Mouse (Mus musculus) lung, embryonic 16.5 days (tissue): ENCODE measurements around the gene Sars2. TPM values are rescaled to one million over a fixed set of nuclear protein-coding genes. Genes with fewer than 3 reads are reported as not detected.

Source experiments
- ATAC-seq: fragments of 200-750 bp; cut with Nextera tagmentation; 2 replicates; pipeline ENCODE4 v1.8.0; 2017; ENCODE audit warnings: low read depth, mild to moderate bottlenecking, moderate library complexity
- H3K27ac ChIP-seq: fragments of 300-500 bp; sonication (generic); 2 replicates; pipeline ENCODE4 v1.5.1; 2014; ENCODE audit warnings: mild to moderate bottlenecking, control low read depth, low read length
- H3K27me3 ChIP-seq: fragments of 300-500 bp; sonication (generic); 2 replicates; pipeline ENCODE4 v1.6.1; 2014; ENCODE audit warnings: low read depth, low read length, mixed read lengths; ENCODE audit not compliant: control insufficient read depth, insufficient read depth
- H3K36me3 ChIP-seq: fragments of 300-500 bp; sonication (generic); 2 replicates; pipeline ENCODE4 v1.6.1; 2014; ENCODE audit warnings: low read length; ENCODE audit not compliant: control insufficient read depth, insufficient read depth
- H3K4me1 ChIP-seq: fragments of 300-500 bp; sonication (generic); replicated peaks from 2 replicates; pipeline ENCODE4 v1.6.1; 2014; ENCODE audit warnings: low read length, mixed read lengths; ENCODE audit not compliant: control insufficient read depth, insufficient read depth
- H3K4me2 ChIP-seq: fragments of 300-500 bp; sonication (generic); 2 replicates; pipeline ENCODE4 v1.6.1; 2014; ENCODE audit warnings: low read depth, low read length, control low read depth
- H3K4me3 ChIP-seq: fragments of 300-500 bp; sonication (generic); 2 replicates; pipeline ENCODE4 v1.5.1; 2014; ENCODE audit warnings: mild to moderate bottlenecking, low read length, control low read depth
- H3K9ac ChIP-seq: fragments of 300-500 bp; sonication (generic); 2 replicates; pipeline ENCODE4 v1.6.1; 2014; ENCODE audit warnings: low read length, control low read depth
- H3K9me3 ChIP-seq: fragments of 300-500 bp; sonication (generic); 2 replicates; pipeline ENCODE4 v1.6.1; 2016; ENCODE audit warnings: low read length; ENCODE audit not compliant: control insufficient read depth
- WGBS: fragments of 180-500 bp; shearing (Covaris S2); extraction: QIAGEN DNeasy Blood & Tissue Kit; methylation state at CpG from one replicate; pipeline ENCODE4 v1.1.7; 2014; 5-methylcytosine and 5-hydroxymethylcytosine counted together
- polyA plus RNA-seq: library from polyadenylated mRNA; unstranded; fragments of >200 nt; fragmentation: Nextera tagmentation; extraction: Ambion mirVana; gene quantifications from 2 replicates; pipeline ENCODE4 v1.2.1, GENCODE M21; 2015

Sars2 gene
- polyA plus RNA-seq, 1 experiment from 2014 or later: 25.8 TPM

- H3K9me3 ChIP-seq: no peaks in the 10 kb centered on the region
- H3K9ac ChIP-seq: peak within 1 kb of the TSS; percentile 83
- 63% methylated on average over 7 of the region's 7 CpGs for WGBS
- ATAC-seq: no peak
- peak within 1 kb of the TSS; percentile 90 for H3K4me3 ChIP-seq
- H3K27me3 ChIP-seq: no peaks in the 10 kb centered on the region
- H3K27ac ChIP-seq: no peak within 1 kb of the TSS
- no peaks in the 10 kb centered on the region for H3K36me3 ChIP-seq
- peaks cover 17% of the 10 kb centered on the region for H3K4me1 ChIP-seq
- H3K4me2 ChIP-seq: peak within 1 kb of the TSS; percentile 84
Observed at GRCm38 (mm10) chr7:28767462-28767965, 25.7 kb downstream of the Sars2 start, which contains the start of gene Nfkbib. Gene Nfkbib, minus strand, starts transcription at chr7:28767512.

GRCm38 (mm10) chr7:28769414-28769958 is 27.7 kb downstream of the Sars2 start:
- H3K27ac ChIP-seq: no peak overlapping the region
- H3K36me3 ChIP-seq: 0 out of 2 replicates have a peak, but pooled peaks cover 3% of the 10 kb centered on the region
- H3K4me2 ChIP-seq: no peak overlapping the region
- H3K9me3 ChIP-seq: no peaks in the 10 kb centered on the region
- no peaks in the 10 kb centered on the region for H3K27me3 ChIP-seq
- H3K4me3 ChIP-seq: no peak overlapping the region
- H3K4me1 ChIP-seq: peaks cover 17% of the 10 kb centered on the region
- ATAC-seq: no peak
- WGBS: 86% methylated on average over 9 of the region's 9 CpGs
- H3K9ac ChIP-seq: no peak overlapping the region

GRCm38 (mm10) chr7:28770309-28770708 is 28.5 kb downstream of the Sars2 start:
- Histone ChIP-seq H3K9ac (no peak overlapping the region), H3K27me3 (no peaks in the 10 kb centered on the region), H3K4me2 (no peak overlapping the region), H3K36me3 (0 out of 2 replicates have a peak, but pooled peaks cover 3% of the 10 kb centered on the region), H3K4me1 (peaks cover 16% of the 10 kb centered on the region), H3K4me3 (no peak overlapping the region), H3K9me3 (no peaks in the 10 kb centered on the region), H3K27ac (no peak overlapping the region)
- WGBS: 81% methylated on average over 3 of the region's 3 CpGs
- ATAC-seq: no peak

GRCm38 (mm10) chr7:28771867-28772266 is 30.1 kb downstream of the Sars2 start:
- peaks cover 9% of the 10 kb centered on the region; the same call in 1 of the 2 replicates for H3K4me1 ChIP-seq
- ATAC-seq: no peak
- no peaks in the 10 kb centered on the region for H3K9me3 ChIP-seq
- H3K27me3 ChIP-seq: no peaks in the 10 kb centered on the region
- no peak overlapping the region for H3K9ac ChIP-seq
- WGBS: 82% methylated on average over 11 of the region's 11 CpGs
- H3K4me3 ChIP-seq: no peak overlapping the region
- H3K36me3 ChIP-seq: 0 out of 2 replicates have a peak, but pooled peaks cover 3% of the 10 kb centered on the region
- no peak overlapping the region for H3K27ac ChIP-seq
- H3K4me2 ChIP-seq: no peak overlapping the region

- Histone ChIP-seq H3K9ac (no peak overlapping the region), H3K27ac (no peak overlapping the region), H3K4me3 (no peak overlapping the region), H3K4me1 (no peaks in the 10 kb centered on the region), H3K36me3 (0 out of 2 replicates have a peak, but pooled peaks cover 5% of the 10 kb centered on the region), H3K9me3 (no peaks in the 10 kb centered on the region), H3K4me2 (no peak overlapping the region), H3K27me3 (no peaks in the 10 kb centered on the region)
- WGBS: 90% methylated on average over 3 of the region's 3 CpGs
- ATAC-seq: no peak
Observed at GRCm38 (mm10) chr7:28773163-28773562, 31.4 kb downstream of the Sars2 start.

GRCm38 (mm10) chr7:28774164-28774563 is 32.4 kb downstream of the Sars2 start:
- Histone ChIP-seq H3K4me3 (no peak overlapping the region), H3K27ac (no peak overlapping the region), H3K4me2 (no peak overlapping the region), H3K9ac (no peak overlapping the region), H3K36me3 (0 out of 2 replicates have a peak, but pooled peaks cover 5% of the 10 kb centered on the region), H3K27me3 (no peaks in the 10 kb centered on the region), H3K9me3 (no peaks in the 10 kb centered on the region), H3K4me1 (no peaks in the 10 kb centered on the region)
- WGBS: 73% methylated on average over 12 of the region's 12 CpGs
- ATAC-seq: no peak

- Histone ChIP-seq H3K27me3 (no peaks in the 10 kb centered on the region), H3K9me3 (no peaks in the 10 kb centered on the region), H3K4me3 (no peak overlapping the region), H3K36me3 (0 out of 2 replicates have a peak, but pooled peaks cover 5% of the 10 kb centered on the region), H3K4me1 (peaks cover under 1% of the 10 kb centered on the region), H3K4me2 (no peak overlapping the region), H3K9ac (no peak overlapping the region), H3K27ac (no peak overlapping the region)
- ATAC-seq: no peak
- 88% methylated on average over 7 of the region's 7 CpGs for WGBS
Observed at GRCm38 (mm10) chr7:28775129-28775528, 33.3 kb downstream of the Sars2 start.

- peaks cover 12% of the 10 kb centered on the region; the same call in 1 of the 2 replicates for H3K36me3 ChIP-seq
- no peak for ATAC-seq
- no peak overlapping the region for H3K4me3 ChIP-seq
- no peaks in the 10 kb centered on the region for H3K27me3 ChIP-seq
- H3K27ac ChIP-seq: no peak overlapping the region
- H3K9me3 ChIP-seq: no peaks in the 10 kb centered on the region
- H3K9ac ChIP-seq: no peak overlapping the region
- no peak overlapping the region for H3K4me2 ChIP-seq
- peaks cover 4% of the 10 kb centered on the region for H3K4me1 ChIP-seq
- 76% methylated on average over 9 of the region's 9 CpGs for WGBS
Observed at GRCm38 (mm10) chr7:28778825-28779224, 37.0 kb downstream of the Sars2 start.

GRCm38 (mm10) chr7:28780067-28780658 is 38.4 kb downstream of the Sars2 start:
- Histone ChIP-seq H3K27ac (peak overlapping the region; percentile 69), H3K9ac (peak overlapping the region; percentile 22; the same call in 1 of the 2 replicates), H3K4me3 (no peak overlapping the region), H3K27me3 (no peaks in the 10 kb centered on the region), H3K4me1 (peaks cover 4% of the 10 kb centered on the region), H3K9me3 (no peaks in the 10 kb centered on the region), H3K4me2 (no peak overlapping the region), H3K36me3 (peaks cover 9% of the 10 kb centered on the region; the same call in 1 of the 2 replicates)
- 44% methylated on average over 6 of the region's 6 CpGs for WGBS
- ATAC-seq: peak; percentile 79
